Mouse (Mus musculus) CD4-positive helper T cell, adult 2 months (primary cell): Measurements from ENCODE around the gene Smim13.

ENCODE experiments used
- DNase-seq: peaks from one replicate; pipeline ENCODE4 v3.0.0-alpha.2; 2012; ENCODE audit warnings: low read depth, missing footprints, low spot score

The Smim13 gene

GRCm38 (mm10) chr13:41285448-41285847 lies 35.8 kb downstream of the Smim13 start:
- no peak for DNase-seq

DNA sequence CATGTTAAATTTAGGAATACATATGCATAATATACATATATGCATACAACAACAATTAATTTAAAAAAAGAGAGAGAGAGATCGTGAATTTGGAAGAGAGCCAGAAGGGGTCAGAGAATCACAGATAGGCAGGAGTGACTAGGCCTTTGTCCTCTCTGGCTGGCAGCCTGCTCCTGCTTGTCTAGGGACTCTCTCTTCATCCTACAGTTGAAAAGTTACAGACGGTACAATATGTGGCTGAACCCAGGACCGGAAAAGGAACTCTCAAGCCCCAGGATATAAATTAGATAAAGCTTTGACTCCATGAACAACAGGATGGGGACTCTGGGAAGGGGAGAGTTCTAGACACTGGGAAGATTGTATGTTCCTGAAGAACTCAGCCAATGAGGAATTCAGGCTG lies 36.6 kb downstream of the Smim13 start:
- no peak for DNase-seq

- DNase-seq = no peak
These were observed 41.9 kb downstream of the Smim13 start for GRCm38 (mm10) chr13:41291466-41291974.

DNA sequence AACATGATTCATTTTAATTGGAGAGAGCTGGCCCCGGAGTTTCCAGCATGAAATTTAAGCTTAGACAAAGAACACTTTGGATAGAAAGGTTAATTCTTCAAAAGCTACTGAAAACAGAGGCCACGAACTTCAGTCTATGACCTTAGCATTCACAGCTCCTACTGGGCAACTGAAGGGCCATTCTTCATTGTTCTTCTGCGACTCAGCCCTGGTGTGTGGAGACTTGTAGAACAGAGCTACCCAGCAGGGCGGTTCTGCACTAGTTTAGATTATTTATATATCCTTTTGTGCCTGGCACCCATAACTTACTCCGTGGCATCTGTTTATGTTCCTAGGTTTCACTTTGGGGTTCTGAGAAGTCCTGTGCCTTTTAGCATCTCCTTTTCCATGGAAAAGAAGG lies 44.0 kb downstream of the Smim13 start:
- no peak for DNase-seq

DNA sequence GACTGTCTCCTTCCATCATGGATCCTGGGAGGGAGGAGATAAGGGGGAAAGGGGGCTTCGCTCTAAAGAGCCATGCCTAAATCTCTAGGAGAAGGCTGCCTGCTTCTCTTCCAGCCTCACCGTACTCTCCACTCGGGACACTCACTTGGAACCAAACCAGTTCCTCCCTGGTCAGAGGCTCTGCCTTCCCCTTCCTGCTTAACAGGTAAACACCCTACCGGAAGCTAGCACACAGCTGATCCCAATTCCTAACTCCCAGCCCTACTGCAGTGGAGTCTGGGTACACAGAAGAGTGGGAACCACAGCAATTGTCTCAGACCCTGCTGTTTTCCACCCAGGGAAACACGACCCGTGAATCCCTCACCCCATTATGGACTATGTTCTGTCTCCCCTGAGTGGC lies 46.2 kb downstream of the Smim13 start:
- DNase-seq = no peak

GRCm38 (mm10) chr13:41296396-41296795 lies 46.8 kb downstream of the Smim13 start:
- no peak for DNase-seq

- no peak for DNase-seq
These were observed 48.9 kb downstream of the Smim13 start for GRCm38 (mm10) chr13:41298533-41298932.

DNA sequence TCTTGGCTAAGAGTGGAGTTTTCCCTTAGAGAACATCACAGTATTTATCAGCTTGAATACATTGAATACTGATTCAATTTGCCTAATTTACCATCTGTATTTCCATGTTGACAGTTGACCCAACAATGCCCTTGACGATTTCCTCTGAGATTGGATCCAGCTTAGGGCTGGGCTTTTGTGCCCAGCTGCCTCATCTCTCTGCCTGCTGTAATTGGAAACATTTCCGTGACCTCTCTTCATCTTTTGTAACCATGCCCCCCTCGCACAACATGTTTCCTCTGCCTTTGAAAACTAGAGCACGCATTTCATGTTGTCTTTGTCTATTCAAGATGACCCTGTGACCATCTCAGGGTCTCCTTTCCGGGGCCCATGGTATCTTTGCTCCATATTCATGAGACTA lies 49.4 kb downstream of the Smim13 start:
- DNase-seq = no peak

GRCm38 (mm10) chr13:41300037-41300436 lies 50.4 kb downstream of the Smim13 start:
- DNase-seq = no peak

DNA sequence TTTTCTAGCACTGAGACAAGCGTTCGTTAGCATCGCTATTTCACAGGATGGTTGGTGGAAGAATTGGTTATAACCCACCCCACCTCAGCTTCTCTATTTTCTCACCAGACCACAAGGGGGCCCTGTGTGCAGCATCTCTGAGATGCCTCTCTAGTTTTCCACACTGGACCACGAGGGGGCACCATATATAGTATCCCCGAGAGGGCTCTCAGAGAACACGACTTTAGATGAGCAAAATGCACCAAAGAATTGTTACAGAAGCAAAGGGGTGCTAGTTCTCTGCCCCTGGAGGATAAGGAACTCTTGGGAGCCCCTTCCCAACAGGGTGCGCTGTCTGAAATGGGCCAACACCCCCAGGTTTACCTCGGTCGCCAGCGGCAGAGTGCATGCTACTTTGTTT lies 53.1 kb downstream of the Smim13 start:
- DNase-seq = peak; percentile 79

DNA sequence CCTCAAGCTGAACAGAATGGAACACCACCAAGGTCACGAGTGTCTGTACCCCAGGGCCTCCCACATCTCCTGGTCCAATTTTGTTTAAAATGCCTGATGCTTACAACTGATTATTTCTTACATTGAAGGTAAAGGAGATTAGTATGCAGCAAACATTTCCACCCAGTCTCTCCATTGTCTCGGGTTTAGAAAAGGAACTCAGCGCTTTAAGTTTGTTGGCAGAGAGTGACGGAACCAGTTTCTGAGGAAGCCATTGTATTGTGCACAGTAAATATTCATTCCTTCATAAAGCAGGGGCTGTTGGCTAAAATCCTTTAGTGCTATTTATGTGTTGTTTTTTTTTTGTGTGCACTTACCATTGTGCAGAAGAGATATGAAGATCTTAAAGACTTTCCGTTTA lies 71.1 kb downstream of the Smim13 start:
- DNase-seq = no peak

GRCm38 (mm10) chr13:41321433-41321832 lies 71.8 kb downstream of the Smim13 start:
- no peak for DNase-seq

DNA sequence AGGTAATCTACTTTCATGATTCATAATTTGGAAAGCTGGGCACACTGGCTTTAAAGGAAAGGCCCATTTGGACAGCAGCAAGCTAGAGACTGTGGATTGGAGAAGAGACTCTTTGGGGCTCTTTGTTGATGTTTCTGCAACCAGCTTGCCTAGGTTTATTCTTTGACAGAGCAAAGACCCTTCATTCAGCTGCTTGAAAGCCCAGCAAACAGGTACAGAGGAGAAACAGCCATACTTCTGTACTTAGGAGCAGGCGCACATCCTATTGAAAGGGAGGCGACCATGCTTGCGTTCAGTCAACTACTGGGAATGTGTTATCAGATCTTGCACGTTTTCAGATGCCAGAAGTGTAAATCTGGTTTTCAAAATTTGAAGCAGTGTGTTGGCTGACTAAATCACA lies 75.0 kb downstream of the Smim13 start:
- no peak for DNase-seq

GRCm38 (mm10) chr13:41325346-41325745 lies 75.7 kb downstream of the Smim13 start:
- no peak for DNase-seq

DNA sequence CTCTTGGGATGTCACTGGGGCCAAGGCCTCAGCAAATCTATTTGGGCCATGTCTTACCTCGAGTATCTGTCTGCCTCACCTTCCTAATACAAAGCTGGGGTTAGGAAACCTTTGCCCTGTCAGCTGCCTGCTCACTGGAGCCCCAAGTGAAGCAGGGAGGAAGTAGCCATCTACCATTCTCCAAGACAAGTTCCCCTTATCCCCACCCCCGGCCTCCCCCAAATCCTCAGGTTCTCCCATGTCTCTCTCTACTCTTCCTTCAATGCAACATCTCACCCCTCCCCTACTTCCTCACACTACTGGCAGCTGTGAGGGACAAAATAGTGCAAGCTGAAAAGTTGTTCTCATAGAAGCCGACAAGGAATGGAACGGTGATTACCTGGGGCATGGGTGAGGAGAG lies 76.5 kb downstream of the Smim13 start:
- no peak for DNase-seq
